ENCODE assay signal across 24 mouse cellular contexts in the genomic region with DNA sequence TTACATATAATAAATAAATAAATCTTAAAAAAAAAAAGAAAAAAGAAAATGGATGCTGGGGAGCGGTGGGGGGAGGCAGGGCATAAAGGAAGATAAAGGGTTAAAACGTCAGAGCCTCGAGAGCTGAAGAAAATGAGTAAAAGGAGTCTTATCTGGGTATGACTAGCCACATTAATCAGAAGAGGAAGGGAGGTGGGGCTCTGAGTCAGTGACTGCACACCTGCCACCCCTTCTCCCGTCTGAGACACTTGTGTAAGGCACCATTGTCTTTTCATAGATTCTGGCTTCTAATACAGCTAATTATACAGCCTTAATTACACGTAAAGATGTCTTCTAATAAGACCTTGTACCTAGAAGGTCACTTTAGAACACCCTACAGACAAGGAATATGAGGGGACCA. TPM values are rescaled to one million over a fixed set of nuclear protein-coding genes. Genes with fewer than 3 reads are reported as not detected.
DNase-seq lines count a peak whose midpoint lies in the region; ATAC-seq lines count a peak whose summit lies in the region.
"Had no signal": no experiment of that assay in that cellular context is flagged by ENCODE, and none has a peak within 500 bp of the region (broad histone marks: within the 10 kb centered on the region; RNA-seq: fewer than 3 reads in every experiment).

No protein-coding gene starts in this region.

- no peaks in the 10 kb centered on the region for H3K27me3 ChIP-seq in intestine, embryonic 16.5 days (replicated peaks; ENCODE audit: control insufficient read depth, insufficient read depth, low read length)
- H3K27me3 ChIP-seq in midbrain, embryonic 16.5 days (ENCODE audit: control insufficient read depth, insufficient read depth, low read depth, low read length), result no peaks in the 10 kb centered on the region; the same call in 1 of the 2 replicates
- H3K27me3 ChIP-seq: heart, embryonic 12.5 days; hindbrain, embryonic 12.5 days; limb, embryonic 13.5 days; liver, embryonic 13.5 days had no signal

- H3K4me3 ChIP-seq in intestine, embryonic 16.5 days (ENCODE audit: low read length), result no peak overlapping the region
- no peak overlapping the region for H3K4me3 ChIP-seq in midbrain, embryonic 16.5 days (ENCODE audit: low read depth, low read length)
- H3K4me3 ChIP-seq: forebrain, embryonic 10.5 days; heart, embryonic 12.5 days; hindbrain, embryonic 12.5 days; limb, embryonic 13.5 days; liver, embryonic 13.5 days; megakaryocyte, embryonic 14.5 days had no signal

- H3K4me2 ChIP-seq in intestine, embryonic 16.5 days (ENCODE audit: low read depth, low read length), result no peak overlapping the region
- no peak overlapping the region for H3K4me2 ChIP-seq in midbrain, embryonic 16.5 days (ENCODE audit: low read length)
- H3K4me2 ChIP-seq: heart, embryonic 12.5 days; hindbrain, embryonic 12.5 days; limb, embryonic 13.5 days; liver, embryonic 13.5 days had no signal

- H3K36me3 ChIP-seq in intestine, embryonic 16.5 days (ENCODE audit: control insufficient read depth, insufficient read depth, low read length), result no peaks in the 10 kb centered on the region
- H3K36me3 ChIP-seq in midbrain, embryonic 16.5 days (ENCODE audit: control insufficient read depth, insufficient read depth, low read length), result no peaks in the 10 kb centered on the region
- H3K36me3 ChIP-seq: forebrain, embryonic 10.5 days; heart, embryonic 12.5 days; hindbrain, embryonic 12.5 days; limb, embryonic 13.5 days; liver, embryonic 13.5 days had no signal

- no peak overlapping the region for H3K27ac ChIP-seq in intestine, embryonic 16.5 days (ENCODE audit: low read length)
- no peak overlapping the region for H3K27ac ChIP-seq in midbrain, embryonic 16.5 days (ENCODE audit: low read length)
- H3K27ac ChIP-seq: forebrain, embryonic 10.5 days; hindbrain, embryonic 12.5 days; limb, embryonic 13.5 days; liver, embryonic 13.5 days had no signal

- peak; percentile 78 for ATAC-seq in intestine, embryonic 16.5 days
- no peak for ATAC-seq in midbrain, embryonic 16.5 days
- ATAC-seq: forebrain, postnatal 0 days had no signal

- H3K9ac ChIP-seq in intestine, embryonic 16.5 days (ENCODE audit: low read depth, low read length), result no peak overlapping the region
- H3K9ac ChIP-seq in midbrain, embryonic 16.5 days (ENCODE audit: low read depth, low read length), result no peak overlapping the region
- H3K9ac ChIP-seq: forebrain, postnatal 0 days; heart, embryonic 12.5 days; hindbrain, embryonic 12.5 days; limb, embryonic 13.5 days; liver, embryonic 13.5 days had no signal

- 0 out of 2 replicates have a peak, but pooled peaks cover 2% of the 10 kb centered on the region for H3K4me1 ChIP-seq in intestine, embryonic 16.5 days (ENCODE audit: control insufficient read depth, insufficient read depth, low read length)
- H3K4me1 ChIP-seq in midbrain, embryonic 16.5 days (ENCODE audit: control insufficient read depth, insufficient read depth, low read length), result no peaks in the 10 kb centered on the region
- H3K4me1 ChIP-seq: forebrain, embryonic 10.5 days; hindbrain, embryonic 12.5 days; limb, embryonic 13.5 days; liver, embryonic 13.5 days had no signal

- WGBS in intestine, embryonic 16.5 days, result 54% methylated on average over 5 of the region's 5 CpGs
- 66% methylated on average over 5 of the region's 5 CpGs for WGBS in midbrain, embryonic 16.5 days

- DNase-seq in thymus, postnatal 14 days, result peak; percentile 24
- no peak for DNase-seq in thymus, postnatal 10 days (ENCODE audit: low spot score in 2 of 2)
- peak; percentile 21 for DNase-seq in naive thymus-derived CD4-positive, alpha-beta T cell, adult 2 months (ENCODE audit: low read depth)
- DNase-seq in liver, result no peak
- no peak for DNase-seq in spleen, adult 18-20 months
- DNase-seq: adrenal gland, postnatal 25 days; cerebellum, adult 11-12 months; cerebellum, postnatal 14 days; forebrain, postnatal 0 days; gastrocnemius, postnatal 25 days; heart, adult 18-20 months; heart, postnatal 14 days; kidney, postnatal 25 days; liver, embryonic 13.5 days; lung, adult 2 months; lung, postnatal 14 days; midbrain, embryonic 14.5 days had no signal

- H3K9me3 ChIP-seq in intestine, embryonic 16.5 days (ENCODE audit: control insufficient read depth, low read length), result no peaks in the 10 kb centered on the region
- H3K9me3 ChIP-seq in midbrain, embryonic 16.5 days (replicated peaks; ENCODE audit: control insufficient read depth, low read length, poor library complexity, severe bottlenecking), result no peaks in the 10 kb centered on the region
- H3K9me3 ChIP-seq: forebrain, embryonic 10.5 days; heart, embryonic 12.5 days; hindbrain, embryonic 12.5 days; limb, embryonic 13.5 days; liver, embryonic 13.5 days; megakaryocyte, embryonic 14.5 days had no signal

RNA-seq across cellular contexts. Expression of a gene that starts 13.6 kb away (rescaled TPM):
- polyA plus RNA-seq in intestine, embryonic 16.5 days (2015; fragmentation: Nextera tagmentation; extraction: Ambion mirVana), result 13.4 and 13.9 TPM in 2 replicates
- polyA plus RNA-seq in midbrain, embryonic 16.5 days (2015; fragmentation: Nextera tagmentation; extraction: Ambion mirVana), result 2.3 and 2.6 TPM in 2 replicates

Comparison
In these comparisons a context has a peak if more than half of its experiments do, and no peak if none do; other contexts are left out.
1. DNase-seq: peak in thymus, postnatal 14 days (single experiment) and naive thymus-derived CD4-positive, alpha-beta T cell, adult 2 months (single experiment); none in thymus, postnatal 10 days (0 of 2), liver (single experiment) and spleen, adult 18-20 months (0 of 2).